Mouse (Mus musculus): ENCODE results near the gene Dgcr8. TPM values are rescaled to one million over a fixed set of nuclear protein-coding genes. Genes with fewer than 3 reads are reported as not detected.
"Not testable (repeated sequence)": the region's sequence is repeated elsewhere in the genome, so short reads cannot be mapped to it uniquely, and the experiment has no call there.

The Dgcr8 gene
- total RNA-seq (2017), result 62.5 and 84.9 TPM in 2 replicates

- ATAC-seq (replicated peaks in 1 of 2; ENCODE audit: insufficient read depth in 1 of 2, low FRiP score in 2 of 2, low TSS enrichment in 1 of 2, low read depth in 1 of 2, poor library complexity in 2 of 2, severe bottlenecking in 2 of 2), result peak; percentile 95
These were observed at the start of gene Dgcr8 for GRCm38 (mm10) chr16:18289067-18289588. Gene Dgcr8, minus strand, starts transcription at chr16:18289246.

- no peak for ATAC-seq (replicated peaks in 1 of 2; ENCODE audit: insufficient read depth in 1 of 2, low FRiP score in 2 of 2, low TSS enrichment in 1 of 2, low read depth in 1 of 2, poor library complexity in 2 of 2, severe bottlenecking in 2 of 2)
These were observed 48.2 kb upstream of the Dgcr8 start for GRCm38 (mm10) chr16:18337261-18337660.

DNA sequence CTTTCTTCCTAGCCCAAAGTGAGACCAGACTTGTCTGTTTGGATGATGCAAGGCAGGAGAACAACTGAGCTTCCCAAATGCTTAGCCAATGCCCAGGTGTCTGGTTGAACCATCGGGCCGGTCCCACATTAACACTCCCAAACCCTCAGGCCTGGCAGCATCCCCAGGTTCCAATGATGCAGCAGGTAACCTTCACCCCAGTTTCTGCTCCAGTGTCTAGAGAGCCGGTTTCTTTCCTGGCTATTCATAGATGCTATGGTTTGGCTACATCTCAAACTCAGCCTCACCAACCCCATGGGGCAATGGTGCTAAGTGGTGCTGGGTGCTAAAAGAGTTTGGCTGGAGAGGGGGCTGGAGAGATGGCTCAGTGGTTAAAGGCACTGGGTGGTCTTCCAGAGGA lies 46.9 kb upstream of the Dgcr8 start:
- ATAC-seq (replicated peaks in 1 of 2; ENCODE audit: insufficient read depth in 1 of 2, low FRiP score in 2 of 2, low TSS enrichment in 1 of 2, low read depth in 1 of 2, poor library complexity in 2 of 2, severe bottlenecking in 2 of 2), result no peak

- ATAC-seq (replicated peaks in 1 of 2; ENCODE audit: insufficient read depth in 1 of 2, low FRiP score in 2 of 2, low TSS enrichment in 1 of 2, low read depth in 1 of 2, poor library complexity in 2 of 2, severe bottlenecking in 2 of 2), result no peak
These were observed 44.9 kb upstream of the Dgcr8 start for GRCm38 (mm10) chr16:18333976-18334375.

- no peak for ATAC-seq (replicated peaks in 1 of 2; ENCODE audit: insufficient read depth in 1 of 2, low FRiP score in 2 of 2, low TSS enrichment in 1 of 2, low read depth in 1 of 2, poor library complexity in 2 of 2, severe bottlenecking in 2 of 2)
These were observed 39.5 kb upstream of the Dgcr8 start for GRCm38 (mm10) chr16:18328524-18328923.

DNA sequence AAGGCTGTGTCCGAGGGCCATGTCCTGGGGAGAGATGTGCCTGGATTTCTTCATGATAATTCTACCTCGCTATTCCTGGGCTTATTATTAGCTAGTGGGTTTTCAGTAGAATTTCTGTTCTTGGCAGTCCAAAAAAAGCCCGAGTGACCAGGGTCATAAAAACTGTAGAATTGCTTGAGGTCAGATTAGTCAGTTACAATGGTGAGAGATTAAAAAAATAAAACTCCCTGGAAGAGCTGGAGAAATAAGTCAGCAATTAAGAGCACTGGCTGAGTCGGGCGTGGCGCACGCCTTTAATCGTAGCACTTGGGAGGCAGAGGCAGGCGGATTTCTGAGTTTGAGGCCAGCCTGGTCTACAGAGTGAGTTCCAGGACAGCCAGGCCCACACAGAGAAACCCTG lies 38.9 kb upstream of the Dgcr8 start:
- no peak for ATAC-seq (replicated peaks in 1 of 2; ENCODE audit: insufficient read depth in 1 of 2, low FRiP score in 2 of 2, low TSS enrichment in 1 of 2, low read depth in 1 of 2, poor library complexity in 2 of 2, severe bottlenecking in 2 of 2)

DNA sequence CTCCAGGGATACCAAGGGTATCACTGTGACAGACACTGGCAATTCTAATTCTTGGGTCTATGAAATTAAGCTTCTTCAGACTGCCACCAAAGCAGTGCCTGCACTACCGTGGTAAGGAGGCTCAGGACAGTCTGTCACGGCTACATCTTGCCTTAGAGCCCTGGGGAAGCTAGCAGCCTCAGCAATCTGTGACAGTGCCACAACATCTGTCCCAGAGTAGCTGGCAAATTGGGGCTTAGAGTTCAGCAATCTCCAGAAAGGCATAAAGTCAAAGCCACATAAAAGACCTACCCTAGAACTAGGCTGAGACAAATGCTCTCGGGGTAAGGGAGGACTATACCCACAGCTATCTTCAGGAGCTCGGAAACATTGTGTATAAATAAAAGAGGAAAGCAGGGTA lies 36.7 kb upstream of the Dgcr8 start:
- no peak for ATAC-seq (replicated peaks in 1 of 2; ENCODE audit: insufficient read depth in 1 of 2, low FRiP score in 2 of 2, low TSS enrichment in 1 of 2, low read depth in 1 of 2, poor library complexity in 2 of 2, severe bottlenecking in 2 of 2)

- ATAC-seq (replicated peaks in 1 of 2; ENCODE audit: insufficient read depth in 1 of 2, low FRiP score in 2 of 2, low TSS enrichment in 1 of 2, low read depth in 1 of 2, poor library complexity in 2 of 2, severe bottlenecking in 2 of 2), result no peak
These were observed 35.0 kb upstream of the Dgcr8 start for GRCm38 (mm10) chr16:18324031-18324430.

- ATAC-seq (replicated peaks in 1 of 2; ENCODE audit: insufficient read depth in 1 of 2, low FRiP score in 2 of 2, low TSS enrichment in 1 of 2, low read depth in 1 of 2, poor library complexity in 2 of 2, severe bottlenecking in 2 of 2), result no peak
These were observed 34.4 kb upstream of the Dgcr8 start for GRCm38 (mm10) chr16:18323460-18323859.

GRCm38 (mm10) chr16:18321443-18321842 lies 32.4 kb upstream of the Dgcr8 start:
- ATAC-seq (replicated peaks in 1 of 2; ENCODE audit: insufficient read depth in 1 of 2, low FRiP score in 2 of 2, low TSS enrichment in 1 of 2, low read depth in 1 of 2, poor library complexity in 2 of 2, severe bottlenecking in 2 of 2), result no peak

DNA sequence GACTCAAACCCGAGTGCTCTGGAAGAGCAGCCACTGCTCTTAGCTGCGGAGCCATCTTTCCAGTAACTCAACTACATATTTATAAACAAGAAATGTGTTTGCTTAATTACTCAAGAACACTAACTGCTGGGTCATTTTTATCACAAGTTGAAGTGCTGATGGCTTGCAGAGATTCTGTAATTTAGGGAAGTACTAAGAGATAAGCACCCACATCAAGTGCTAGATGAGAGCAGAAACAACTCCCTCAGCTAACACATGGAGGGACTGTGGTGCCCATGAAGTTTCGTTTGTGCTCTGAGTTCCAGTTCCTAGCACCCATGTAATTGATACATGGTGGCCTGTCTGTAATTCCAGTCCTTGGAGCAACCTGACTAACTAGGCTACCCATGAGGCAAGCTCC lies 29.9 kb upstream of the Dgcr8 start:
- no peak for ATAC-seq (replicated peaks in 1 of 2; ENCODE audit: insufficient read depth in 1 of 2, low FRiP score in 2 of 2, low TSS enrichment in 1 of 2, low read depth in 1 of 2, poor library complexity in 2 of 2, severe bottlenecking in 2 of 2)

- no peak for ATAC-seq (replicated peaks in 1 of 2; ENCODE audit: insufficient read depth in 1 of 2, low FRiP score in 2 of 2, low TSS enrichment in 1 of 2, low read depth in 1 of 2, poor library complexity in 2 of 2, severe bottlenecking in 2 of 2)
These were observed 19.1 kb upstream of the Dgcr8 start for GRCm38 (mm10) chr16:18308159-18308558.

GRCm38 (mm10) chr16:18289614-18290013 lies 568 bp upstream of the Dgcr8 start:
- not testable (repeated sequence) for ATAC-seq (replicated peaks in 1 of 2; ENCODE audit: insufficient read depth in 1 of 2, low FRiP score in 2 of 2, low TSS enrichment in 1 of 2, low read depth in 1 of 2, poor library complexity in 2 of 2, severe bottlenecking in 2 of 2)

- peak; percentile 33 to 54; a peak in 3 of 4 replicates for ATAC-seq (replicated peaks in 1 of 2; ENCODE audit: insufficient read depth in 1 of 2, low FRiP score in 2 of 2, low TSS enrichment in 1 of 2, low read depth in 1 of 2, poor library complexity in 2 of 2, severe bottlenecking in 2 of 2)
These were observed 425 bp downstream of the Dgcr8 start for GRCm38 (mm10) chr16:18288581-18289061.

DNA sequence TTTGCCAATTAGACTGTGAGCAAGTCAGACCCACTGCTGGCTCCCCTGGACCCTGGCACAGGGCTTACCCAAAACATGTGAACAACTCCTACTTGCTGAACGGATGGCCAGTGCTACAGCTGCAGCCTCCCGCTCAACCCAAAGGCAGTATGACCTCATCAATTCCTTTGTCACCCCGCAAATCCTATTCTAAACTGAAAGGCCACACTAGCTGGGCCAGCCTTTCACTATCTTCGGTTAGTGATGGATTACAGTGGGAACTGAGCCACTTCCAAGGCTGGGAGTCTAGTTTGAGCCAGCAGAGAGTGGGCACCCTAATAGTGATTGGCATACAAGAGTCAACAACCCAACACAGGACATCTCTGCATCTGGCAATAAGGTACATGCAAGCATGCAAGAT lies 880 bp downstream of the Dgcr8 start:
- ATAC-seq (replicated peaks in 1 of 2; ENCODE audit: insufficient read depth in 1 of 2, low FRiP score in 2 of 2, low TSS enrichment in 1 of 2, low read depth in 1 of 2, poor library complexity in 2 of 2, severe bottlenecking in 2 of 2), result no peak

DNA sequence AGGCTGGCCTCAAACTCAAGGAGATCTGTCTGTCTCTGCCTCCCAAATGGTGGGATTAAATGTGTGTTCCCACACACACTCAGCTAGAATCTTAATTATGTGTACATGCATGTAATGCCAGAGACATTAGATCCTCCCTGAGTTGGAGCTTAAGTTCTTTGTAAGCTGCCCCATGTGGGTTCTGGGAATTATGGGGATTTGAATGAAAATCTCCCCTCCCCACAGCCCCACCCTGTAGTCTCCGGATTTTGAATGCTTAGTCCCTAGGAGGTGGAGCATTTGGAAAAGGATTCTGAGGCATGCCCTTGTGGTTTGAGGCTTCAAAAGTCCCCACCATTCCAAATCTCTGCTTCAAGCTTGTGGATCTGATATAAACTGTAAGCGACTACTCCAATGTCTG lies 13.9 kb downstream of the Dgcr8 start:
- no peak for ATAC-seq (replicated peaks in 1 of 2; ENCODE audit: insufficient read depth in 1 of 2, low FRiP score in 2 of 2, low TSS enrichment in 1 of 2, low read depth in 1 of 2, poor library complexity in 2 of 2, severe bottlenecking in 2 of 2)

GRCm38 (mm10) chr16:18268182-18268581 lies 20.9 kb downstream of the Dgcr8 start:
- peak; percentile 27 to 39; a peak in 1 of 4 replicates for ATAC-seq (replicated peaks in 1 of 2; ENCODE audit: insufficient read depth in 1 of 2, low FRiP score in 2 of 2, low TSS enrichment in 1 of 2, low read depth in 1 of 2, poor library complexity in 2 of 2, severe bottlenecking in 2 of 2)

- ATAC-seq (replicated peaks in 1 of 2; ENCODE audit: insufficient read depth in 1 of 2, low FRiP score in 2 of 2, low TSS enrichment in 1 of 2, low read depth in 1 of 2, poor library complexity in 2 of 2, severe bottlenecking in 2 of 2), result no peak
These were observed 24.0 kb downstream of the Dgcr8 start for GRCm38 (mm10) chr16:18265024-18265423.

GRCm38 (mm10) chr16:18258221-18258620 lies 30.8 kb downstream of the Dgcr8 start, which contains the start of gene Gm49776:
Gene Gm49776, minus strand, starts transcription at chr16:18258321.
- no peak for ATAC-seq (replicated peaks in 1 of 2; ENCODE audit: insufficient read depth in 1 of 2, low FRiP score in 2 of 2, low TSS enrichment in 1 of 2, low read depth in 1 of 2, poor library complexity in 2 of 2, severe bottlenecking in 2 of 2)

All from hematopoietic stem cell, adult 5-6 weeks (primary cell).